Mouse (Mus musculus) liver, adult (tissue): Measurements from ENCODE around the gene Lhx2.

Experiments
- GATA4 ChIP-seq: IDR thresholded peaks from 2 replicates; pipeline ENCODE4 v1.6.1; 2014; ENCODE audit warnings: mild to moderate bottlenecking, low read length; ENCODE audit not compliant: insufficient replicate concordance

Gene Lhx2

DNA sequence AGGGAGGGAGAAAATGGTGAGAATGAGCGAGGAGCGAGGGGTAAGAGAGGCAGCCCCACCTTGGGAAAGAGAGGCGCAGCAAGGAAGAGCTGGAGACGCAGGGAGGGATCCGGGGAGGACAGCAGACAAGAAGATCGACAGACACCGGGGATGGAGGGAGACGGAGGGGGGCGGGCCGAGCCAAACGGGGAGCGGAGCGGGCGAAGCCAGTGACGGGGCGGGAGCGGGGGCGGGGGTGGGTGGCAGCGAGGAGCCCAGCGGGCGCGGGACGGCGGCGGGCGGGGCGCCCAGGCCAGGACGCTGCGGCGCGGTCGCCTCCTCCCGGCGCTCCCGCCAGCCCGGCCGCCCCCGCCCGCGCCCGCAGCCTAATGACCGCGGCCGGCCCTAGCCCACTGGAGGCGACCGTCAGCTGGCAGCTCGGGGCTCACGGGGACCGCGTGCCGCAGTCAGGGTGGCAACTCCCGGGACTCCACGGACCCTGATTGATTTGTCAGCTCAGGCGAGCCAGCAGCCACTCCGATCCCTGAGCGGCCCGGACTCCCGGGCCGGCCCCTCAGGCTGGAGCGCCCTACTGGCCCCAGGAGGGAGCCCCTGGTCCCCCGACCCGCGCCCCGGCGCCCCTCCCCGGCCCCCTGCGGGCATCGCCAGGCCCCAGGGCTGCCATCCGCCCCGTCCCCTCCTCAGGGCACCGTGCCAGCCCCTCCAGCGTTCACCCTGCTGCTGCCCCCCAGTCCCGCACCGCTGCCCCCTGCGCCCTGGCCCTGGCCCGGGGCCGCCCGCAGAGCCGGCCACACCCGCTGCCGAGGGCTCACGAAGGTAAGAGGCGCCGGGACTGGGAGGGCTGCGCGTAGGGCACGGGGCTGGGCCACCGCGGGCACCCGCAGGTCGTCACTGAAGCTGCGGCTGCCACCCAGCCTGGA, at the start of gene Lhx2:
Gene Lhx2 (plus strand): TSS at position 292 of the 920 bp plus-strand sequence.
- TF ChIP-seq GATA4 = no peak

DNA sequence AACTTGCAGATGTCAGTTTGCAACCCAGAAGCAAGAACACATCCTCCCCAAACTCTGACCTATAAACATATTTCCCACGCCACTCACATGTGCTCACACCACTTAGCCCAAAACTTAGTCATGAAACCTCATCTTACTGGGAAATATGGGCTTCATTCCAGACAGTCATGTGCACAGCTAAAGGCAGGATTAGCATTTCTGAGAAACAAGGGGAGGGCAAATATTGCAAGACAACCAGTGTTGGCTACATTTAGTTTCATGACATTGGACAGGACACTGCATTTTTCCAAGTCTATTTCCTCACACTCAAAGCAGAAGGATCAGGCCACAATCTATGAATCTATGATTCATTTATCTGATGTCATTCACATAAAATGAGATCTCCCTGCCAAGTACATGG, 47.6 kb upstream of the Lhx2 start:
- no peak for TF ChIP-seq GATA4

DNA sequence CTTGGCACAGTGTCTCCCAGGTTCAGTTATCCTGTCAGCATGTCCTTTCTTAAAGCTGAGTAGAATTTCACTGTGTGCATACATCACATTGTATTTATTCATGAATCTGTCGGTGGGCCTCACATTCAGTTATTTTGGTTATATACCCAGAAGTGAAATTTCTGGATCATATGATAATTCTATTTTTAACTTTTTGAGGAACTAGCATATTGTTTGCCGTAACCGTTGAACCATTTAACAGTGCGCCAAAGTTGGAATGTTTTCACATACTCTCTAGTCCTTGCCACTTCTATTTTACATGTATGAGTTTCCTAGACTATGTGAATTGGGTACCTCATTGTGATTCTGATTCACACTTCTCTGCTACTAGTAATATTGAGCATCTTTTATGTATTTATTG, 43.1 kb upstream of the Lhx2 start:
- TF ChIP-seq GATA4 = no peak

DNA sequence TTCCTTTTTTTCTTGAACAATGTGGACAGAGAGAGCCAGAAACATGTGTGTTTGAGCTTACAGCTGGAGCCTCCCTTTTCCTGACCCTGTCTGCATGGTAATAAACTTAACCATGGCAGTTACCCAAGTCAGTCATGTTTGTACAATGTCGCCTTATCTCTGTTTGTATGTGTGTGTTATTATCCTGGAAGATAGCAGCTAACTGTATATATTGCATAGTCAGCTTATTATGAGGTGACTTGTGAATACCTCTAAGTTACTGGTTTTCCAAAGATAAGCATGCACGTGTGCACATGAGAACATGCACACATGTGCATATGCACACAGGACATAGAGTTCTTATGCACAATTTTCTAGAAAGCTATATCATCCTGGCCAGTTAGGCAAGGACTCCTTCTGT, 38.1 kb upstream of the Lhx2 start:
- TF ChIP-seq GATA4 = no peak

DNA sequence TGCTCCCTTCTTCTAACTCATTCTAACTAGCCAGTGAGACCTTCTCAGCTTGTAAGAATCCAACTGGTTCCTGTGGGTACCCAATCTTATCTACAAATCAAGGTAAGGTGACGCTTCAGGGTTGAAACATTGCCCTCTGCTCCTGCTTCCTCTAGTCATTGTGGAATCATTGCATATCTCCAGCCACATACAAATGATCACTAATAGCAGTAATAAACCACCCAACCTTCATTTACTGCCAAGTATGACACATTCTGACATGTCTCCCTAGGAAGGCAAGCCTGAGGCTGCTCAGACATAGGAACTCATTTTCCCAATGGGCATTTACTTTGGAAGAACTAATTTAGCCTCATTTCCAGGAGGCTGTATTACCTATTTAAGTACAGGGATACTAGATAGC, 33.9 kb upstream of the Lhx2 start:
- TF ChIP-seq GATA4 = no peak

DNA sequence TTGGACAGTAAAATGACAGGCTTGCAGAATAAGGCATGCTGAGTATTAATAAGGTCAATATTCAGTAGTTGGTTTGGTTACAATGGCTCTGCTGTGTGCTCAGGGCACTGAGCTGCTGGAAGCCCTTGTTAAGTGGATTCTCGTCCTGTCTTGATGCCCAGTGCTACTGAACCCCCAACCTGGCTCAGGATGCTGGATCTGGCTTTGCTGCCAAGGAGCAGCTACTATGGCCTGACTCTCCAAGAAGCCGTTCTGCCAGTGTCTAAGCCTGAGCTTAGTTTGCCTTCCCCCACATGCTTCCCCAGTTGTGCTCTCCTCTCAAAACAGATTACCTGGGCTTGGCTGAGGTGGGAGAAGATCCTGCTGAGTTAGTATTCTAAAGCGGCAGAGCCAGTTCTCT, 26.2 kb upstream of the Lhx2 start:
- no peak for TF ChIP-seq GATA4

DNA sequence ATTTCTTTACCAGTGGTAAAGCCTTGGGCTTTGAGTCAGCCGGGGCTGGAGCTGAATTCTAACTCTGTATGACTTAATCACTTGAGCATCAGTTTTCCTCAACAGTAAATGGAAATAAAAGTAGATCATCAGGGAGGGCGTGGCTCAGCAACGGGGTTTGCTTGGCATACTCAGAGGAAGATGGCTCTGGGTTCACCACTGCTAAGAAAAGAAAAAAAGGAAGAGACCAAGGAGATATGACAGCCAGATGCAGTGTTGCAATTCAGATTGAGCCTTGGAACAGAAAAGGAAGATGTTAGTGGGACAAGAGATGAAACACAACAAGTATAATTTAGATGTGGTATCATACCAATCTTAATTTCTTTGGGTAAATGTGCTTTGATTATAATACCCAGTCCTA, 25.7 kb upstream of the Lhx2 start:
- no peak for TF ChIP-seq GATA4

DNA sequence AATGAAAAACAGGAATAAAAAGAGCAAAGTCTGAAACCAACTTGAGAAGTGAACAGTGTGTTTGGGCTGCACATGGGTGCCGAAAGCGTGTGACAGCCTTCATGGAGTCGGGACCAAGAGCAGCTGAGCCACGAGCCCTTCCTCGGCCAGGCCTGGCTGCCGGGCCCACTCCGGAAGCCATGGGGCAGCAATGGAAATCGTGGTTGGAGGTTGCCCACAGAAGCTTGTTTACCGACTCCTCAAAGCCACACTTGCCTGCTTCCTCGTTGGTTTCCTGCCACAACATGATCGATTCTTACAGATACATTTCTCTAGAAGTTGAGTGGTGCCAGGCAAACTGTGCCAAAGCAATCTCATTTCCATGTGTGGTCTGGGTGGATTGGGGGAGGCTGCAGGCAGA, 20.0 kb upstream of the Lhx2 start:
- TF ChIP-seq GATA4 = no peak

DNA sequence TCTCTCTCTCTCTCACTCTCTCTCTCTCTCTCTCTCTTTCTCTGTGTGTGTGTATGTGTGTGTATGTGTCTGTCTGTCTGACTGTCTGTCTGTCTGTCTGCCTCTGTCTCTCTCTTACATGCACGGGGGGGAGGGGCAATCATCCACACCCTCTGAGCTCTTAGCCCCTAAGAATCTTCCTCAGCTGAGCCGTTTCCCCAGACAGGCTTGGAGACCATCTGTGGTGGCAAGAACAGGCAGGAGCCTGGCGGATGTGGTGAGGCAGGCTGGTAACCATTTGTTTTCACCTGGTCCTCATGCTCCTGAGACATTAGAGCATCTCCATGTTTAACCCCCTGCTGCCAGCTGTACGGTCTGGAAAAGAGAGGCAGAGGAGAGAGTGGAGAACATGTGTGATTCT, 18.2 kb upstream of the Lhx2 start:
- TF ChIP-seq GATA4 = no peak

DNA sequence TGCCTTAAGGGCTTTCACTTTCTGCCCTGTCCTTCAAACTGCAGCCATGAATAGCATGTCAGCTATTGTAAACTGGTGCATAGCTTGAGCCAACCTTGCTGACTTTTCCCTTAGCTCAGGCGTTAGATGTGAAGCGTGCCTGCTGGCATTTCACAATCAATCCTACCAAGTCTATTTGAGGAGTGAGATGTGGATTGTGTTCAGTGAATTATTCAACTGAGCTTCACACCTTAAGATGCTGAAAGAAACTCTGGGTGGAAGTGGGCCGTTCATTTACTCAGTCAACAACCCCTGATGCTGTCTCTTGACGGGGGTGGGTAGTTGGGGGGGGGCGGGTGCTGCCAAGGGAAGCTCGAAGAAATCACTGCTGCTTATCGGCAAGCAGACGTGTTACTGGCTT, 15.7 kb upstream of the Lhx2 start:
- no peak for TF ChIP-seq GATA4

DNA sequence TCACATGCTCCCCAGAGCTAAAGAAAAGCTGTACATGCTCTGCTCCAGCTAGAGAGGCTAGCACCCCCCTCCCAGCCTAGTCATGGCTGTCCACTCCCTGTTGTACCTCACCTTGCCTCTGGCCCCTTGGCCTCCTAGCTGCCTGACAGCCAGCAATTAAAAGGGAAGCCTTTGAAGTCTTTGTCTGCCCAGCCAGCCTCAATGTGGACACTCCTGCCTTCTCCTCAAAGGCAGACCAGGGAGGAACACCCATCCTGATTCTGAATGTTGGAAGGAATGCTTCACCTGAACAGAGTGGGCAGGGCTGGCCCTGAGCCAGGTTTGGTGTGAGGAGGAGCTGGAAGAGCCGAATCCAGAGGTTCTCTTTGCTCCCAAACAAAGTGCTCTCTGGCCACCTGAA, 12.4 kb upstream of the Lhx2 start:
- TF ChIP-seq GATA4 = no peak

DNA sequence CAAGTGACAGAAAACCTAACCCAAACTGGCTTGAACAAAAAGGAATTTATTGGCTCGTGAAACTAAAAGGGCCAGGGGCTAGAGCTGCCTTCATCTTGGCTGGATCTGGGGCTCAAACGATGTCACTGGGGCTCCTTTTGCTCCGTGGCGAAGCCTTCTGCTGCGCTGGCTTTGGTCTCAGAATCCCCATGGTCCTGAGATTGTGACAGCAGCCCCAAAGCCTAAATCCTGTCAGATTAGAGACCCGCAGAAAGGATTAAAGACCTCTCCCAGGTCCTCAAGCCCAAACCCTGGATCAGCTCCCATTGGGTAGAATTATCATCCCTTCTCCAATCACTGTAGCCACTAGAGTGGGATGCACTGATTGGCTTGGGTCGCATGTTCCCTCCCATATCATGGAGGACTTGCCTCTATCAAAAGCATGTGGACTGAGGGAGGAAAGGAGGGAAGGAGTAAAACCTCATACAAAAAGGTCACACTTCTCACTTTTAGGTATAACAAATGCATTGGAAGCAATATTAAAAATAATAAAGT, 5.4 kb upstream of the Lhx2 start:
- no peak for TF ChIP-seq GATA4

DNA sequence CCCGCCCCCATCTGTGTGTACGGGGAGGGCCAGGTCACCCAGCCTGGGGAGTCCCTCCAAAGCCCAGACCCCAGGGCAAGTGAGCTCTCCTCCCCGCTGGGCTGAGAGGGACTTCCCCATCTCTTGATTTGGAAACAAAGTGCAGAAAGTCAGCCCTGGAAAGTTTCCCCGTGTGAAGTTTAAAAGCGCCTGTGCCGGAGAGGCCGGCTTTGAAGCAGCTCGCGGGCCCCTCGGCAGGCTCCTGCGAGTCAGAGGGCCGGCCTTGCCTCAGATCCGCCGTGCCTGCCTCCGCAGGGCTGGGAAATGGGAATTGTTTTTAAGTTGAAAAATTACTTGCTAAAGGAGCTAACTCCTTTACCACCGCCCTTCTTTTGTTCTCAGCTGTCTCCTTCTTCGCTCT, 2.5 kb upstream of the Lhx2 start:
- no peak for TF ChIP-seq GATA4

DNA sequence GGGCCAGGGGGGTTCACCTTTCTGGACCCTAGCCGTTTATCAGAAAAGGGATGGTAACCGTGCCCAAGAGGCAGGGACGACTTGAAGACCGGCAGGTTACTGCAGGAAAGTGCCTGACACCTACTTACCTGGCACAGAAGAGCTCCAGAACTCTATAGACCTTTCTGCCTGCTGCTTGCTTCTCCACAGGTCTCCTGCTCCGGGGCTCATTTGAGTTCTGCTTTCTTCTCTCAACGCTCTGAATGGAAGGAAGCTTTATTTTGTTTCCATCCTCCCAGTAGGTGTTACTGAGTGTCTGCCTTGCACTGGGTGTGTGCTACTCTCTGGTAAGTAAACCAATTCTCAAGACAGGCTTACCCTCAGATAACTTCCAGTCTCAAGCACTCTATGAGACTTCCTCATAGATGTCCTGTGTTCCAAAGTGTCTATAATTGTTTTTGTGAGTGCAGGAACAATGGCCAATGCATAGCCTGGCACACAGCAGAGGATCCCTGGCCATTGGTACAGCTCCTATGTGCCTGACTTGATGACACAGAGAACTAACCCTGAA, 1.9 kb upstream of the Lhx2 start:
- TF ChIP-seq GATA4 = no peak

DNA sequence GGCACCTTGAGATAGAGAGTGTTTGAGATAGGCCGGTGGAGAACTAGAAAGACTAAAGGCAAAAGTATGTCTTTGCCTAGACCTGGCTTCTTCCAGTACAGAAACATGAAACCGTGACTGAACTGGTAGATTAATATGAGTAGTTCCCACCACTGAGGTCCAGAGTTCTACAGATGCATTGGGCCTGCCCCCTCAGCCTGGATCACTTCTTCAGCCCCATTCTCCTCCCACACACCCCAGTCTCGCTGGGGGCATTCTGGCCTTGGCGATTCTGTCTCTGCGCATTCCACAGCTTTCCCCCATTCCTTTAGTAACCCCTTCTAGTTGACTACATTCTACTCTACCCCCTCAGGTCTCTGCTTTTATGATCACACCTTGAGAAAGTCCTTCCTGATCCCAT, 1.4 kb upstream of the Lhx2 start:
- no peak for TF ChIP-seq GATA4

DNA sequence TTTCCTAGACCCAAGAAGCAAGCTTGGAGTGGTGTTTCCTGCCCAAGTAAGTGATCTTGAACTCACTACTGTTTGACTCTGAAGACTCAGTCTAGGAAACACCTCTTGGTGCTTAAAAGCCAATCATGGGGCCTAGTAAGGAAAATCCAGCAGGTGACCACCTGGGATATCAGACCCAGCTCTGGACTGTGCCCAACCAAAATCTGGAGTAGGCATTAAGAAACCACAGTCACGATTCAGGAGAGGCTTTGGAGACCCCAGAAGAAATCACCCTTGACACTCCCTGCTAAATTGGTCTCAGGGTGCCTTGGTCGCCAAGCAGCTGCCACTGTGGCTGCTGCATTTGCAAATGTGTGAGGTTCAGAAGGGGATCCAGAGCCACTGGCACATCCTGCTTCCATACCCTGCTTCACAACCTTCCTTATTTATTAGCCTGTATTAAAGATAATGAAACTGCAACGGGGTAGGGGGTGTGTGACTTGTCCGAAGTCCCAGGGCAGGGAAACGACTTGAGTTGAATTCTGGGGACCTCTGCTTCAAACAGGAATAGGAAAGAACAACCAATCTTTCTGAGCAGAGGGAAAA, 641 bp upstream of the Lhx2 start:
- no peak for TF ChIP-seq GATA4
